Mouse (Mus musculus) spleen, postnatal 4 days (tissue): ENCODE results near the gene Eid2b.

Experiments
- DNase-seq, 2 experiments: peaks; one replicate each; pipeline ENCODE4 v3.0.0; 2022; ENCODE audit warnings: low spot score in 2 of 2

Eid2b gene

DNA sequence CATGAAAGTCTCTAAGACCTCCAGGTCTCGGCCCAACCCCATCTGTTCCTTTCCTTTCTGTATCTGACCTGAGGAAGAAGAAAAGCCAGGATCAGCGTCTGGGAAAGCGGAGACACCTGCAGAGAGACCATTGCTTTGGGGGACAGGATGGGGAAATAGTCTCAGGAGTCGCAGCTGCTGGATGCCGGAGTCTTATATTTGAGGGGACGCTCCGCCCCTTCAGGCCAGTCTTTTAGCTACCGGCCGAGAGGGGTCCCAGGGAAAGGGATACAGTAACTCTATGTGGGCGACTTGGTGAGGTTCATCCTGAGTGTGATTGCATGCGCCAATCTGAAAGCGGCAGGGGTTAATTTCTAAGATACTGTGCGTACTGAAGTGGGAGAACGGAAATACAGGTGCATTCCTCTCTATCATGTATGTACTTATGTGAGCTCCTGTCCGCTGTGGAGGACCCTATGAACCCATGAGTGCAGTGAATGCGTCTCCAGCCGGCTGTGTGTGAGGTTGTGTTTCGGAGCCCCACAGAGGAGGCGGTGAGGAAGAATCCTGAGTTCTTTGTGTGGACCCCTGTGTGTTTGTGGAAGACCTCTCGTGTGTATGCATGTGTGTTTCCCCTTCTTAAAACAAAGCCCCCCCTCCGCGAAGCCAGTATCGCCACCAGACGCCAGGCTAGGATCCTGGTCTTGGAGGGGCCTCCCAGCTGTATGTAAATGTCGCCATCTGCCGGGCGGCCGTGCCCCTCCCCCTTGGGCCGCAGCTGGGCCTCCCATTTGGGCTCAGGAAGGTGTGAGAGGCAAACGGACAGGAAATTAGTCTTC is 24.3 kb downstream of the Eid2b start, which contains the start of gene Dll3:
Gene Dll3 (minus strand): TSS at position 623 of the 818 bp plus-strand sequence.
- peak; percentile 56 to 79 for DNase-seq

DNA sequence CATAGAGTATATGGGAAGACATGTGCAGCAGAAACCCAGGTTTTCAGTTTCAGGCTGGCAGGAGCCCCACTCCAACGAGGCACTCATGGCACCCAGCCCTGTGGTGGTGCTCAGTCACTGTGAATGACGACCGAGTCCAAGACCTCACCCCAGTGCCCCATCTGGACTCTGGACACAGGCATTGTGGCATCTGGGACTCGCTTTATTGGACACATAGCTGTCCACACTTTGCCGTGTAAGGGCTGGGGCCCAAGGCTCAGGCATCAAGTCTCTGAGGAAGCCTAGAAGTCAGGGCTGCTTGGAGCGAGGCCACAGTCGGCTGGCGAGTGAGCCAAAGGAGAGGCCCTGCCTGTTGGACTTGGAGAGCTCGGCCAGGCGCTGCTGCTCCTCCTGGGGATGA is 28.1 kb downstream of the Eid2b start:
- no peak for DNase-seq

DNA sequence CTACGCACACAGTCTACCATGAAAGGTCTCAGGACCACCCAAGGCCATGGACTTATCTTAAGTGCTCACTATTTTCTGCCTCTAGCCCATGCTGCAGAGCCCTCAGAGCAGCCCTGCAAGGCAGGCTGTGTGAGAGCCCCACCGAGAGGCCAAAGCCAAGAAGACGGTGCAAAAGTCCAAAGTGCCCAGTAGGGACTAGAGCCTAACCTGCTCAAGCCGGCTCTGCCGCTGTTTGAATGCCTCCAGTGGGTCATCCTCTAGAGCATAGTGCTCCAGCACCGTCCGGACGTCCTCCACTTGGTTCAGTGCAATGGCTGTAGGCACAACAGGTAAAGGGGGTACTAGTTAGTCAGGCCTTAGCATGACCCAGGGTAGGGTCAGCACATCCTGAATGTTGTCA is 28.7 kb downstream of the Eid2b start:
- DNase-seq: no peak

DNA sequence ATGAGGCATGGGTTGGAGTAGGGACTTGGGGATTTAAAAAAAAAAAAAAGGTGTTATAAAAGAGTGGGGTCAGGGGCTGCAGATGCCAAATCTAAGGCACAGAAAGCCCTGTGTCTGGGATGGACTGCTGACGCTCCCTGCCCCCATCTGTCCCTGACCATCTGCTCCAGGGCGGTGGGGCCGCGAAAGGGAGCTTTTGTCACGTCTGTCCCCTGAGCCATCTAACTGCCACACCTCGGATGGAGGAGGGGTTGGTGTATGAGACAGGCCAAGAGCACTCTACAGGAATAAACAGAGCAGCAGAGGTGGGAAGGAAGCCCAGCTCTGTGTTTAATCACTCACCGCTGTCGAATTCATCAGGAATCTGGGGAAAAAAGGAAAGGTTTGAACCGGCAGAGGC is 32.2 kb downstream of the Eid2b start:
- no peak for DNase-seq

DNA sequence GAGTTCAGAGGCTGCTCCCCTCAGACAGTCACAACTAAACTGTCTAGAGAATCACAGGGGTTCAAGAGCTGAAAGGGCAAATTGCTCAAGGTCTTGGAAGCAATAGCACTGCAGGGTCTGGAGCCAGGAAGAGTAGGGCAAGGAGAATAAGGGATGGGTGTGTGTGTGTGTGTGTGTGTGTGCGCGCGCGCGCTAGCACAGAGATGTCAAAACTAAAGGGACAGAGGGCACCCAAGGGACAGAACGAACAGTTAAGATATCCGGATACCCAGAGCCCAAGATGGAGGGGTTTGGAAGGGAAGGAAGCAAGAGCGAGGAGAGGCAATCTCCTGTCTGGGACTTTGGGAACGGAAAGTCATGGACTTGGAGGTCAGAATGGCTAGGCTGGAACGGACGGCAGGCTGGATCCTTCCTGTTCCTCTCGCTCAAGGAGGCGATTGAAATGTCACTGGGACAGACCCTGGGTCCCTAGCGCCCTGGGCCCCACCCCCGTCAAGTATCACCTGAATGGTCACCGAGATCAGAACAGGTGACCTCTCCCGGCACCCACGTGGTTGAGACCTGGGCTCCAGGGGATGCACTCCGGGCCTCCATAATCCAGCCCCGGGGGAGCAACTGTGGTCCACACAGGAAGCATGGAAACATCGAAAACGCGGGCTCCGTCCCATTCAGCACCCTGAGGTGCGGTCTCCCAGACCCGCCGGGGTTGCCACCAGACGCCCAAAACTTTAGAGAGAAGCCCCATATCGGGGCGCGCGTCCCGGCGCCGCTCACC is 33.8 kb downstream of the Eid2b start:
- no peak for DNase-seq

DNA sequence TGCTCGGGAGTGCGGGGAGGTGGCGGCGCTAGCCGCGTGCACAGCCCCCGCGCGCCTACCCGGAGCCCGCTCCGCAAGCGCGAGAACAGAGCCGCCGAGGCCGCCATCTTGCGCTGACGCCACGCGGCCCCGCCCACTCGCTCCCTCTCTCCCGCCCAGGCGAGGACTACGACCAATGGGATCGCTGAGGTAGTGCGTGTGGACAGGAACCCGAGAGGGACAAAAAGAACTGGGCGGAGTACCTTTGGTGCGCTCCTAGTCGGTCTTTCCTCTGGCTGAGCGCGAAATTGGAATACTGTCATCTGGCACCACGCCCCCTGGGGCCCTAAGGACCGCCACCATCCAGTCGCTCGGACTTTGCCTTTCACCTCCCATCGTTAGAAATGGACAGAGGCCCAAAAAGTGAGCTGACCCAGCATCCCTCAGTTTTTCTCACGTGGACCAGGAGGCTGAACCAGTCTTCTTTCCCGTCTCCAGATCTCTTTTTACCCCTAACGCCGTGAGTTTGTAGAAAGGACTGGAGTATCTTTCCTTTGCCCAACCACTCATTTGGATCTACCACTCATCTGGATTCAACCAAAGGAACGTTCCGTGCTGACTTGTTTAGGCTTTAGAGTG is 34.5 kb downstream of the Eid2b start, which contains the start of gene Timm50:
Gene Timm50 (minus strand): TSS at position 147 of the 618 bp plus-strand sequence.
- peak; percentile 97 to 99 for DNase-seq

DNA sequence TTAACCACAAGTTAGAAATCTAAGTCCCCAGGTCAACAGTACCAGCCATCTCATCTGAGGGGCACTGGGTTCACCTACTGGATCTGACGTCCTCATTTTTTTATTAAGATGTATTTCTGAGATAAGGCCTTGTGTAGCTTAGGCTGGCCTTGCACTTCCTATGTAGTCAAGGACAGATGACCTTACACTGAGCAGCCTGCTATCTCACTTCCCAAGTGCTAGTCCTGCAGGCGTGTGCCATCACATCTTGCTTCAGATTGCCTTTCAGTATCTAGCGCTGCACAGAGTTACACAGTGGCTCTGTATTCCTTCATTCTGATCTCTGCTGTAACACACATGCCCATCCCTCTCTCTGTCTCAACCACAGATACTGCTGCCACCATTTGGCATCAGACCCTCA is 40.5 kb downstream of the Eid2b start:
- DNase-seq: no peak

DNA sequence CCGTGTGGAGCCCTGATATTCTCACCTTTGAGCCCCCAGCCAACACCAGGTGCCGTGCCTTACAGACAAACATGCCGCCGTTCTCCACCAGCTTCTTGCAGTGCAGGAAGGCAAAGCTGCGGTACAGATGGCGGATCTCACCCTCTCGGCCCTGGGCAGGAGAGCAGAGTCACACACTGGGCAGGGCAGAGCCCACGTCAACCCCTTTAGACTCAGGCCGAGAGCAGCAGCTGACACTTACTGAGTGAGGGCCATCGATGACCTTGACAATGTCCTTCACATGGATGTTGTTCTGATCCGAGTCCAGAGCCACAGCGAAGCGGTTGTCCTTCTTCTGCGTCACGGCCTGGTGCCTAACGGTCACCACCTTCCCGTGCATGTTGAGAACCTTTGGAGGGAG is 41.2 kb downstream of the Eid2b start:
- no peak for DNase-seq

DNA sequence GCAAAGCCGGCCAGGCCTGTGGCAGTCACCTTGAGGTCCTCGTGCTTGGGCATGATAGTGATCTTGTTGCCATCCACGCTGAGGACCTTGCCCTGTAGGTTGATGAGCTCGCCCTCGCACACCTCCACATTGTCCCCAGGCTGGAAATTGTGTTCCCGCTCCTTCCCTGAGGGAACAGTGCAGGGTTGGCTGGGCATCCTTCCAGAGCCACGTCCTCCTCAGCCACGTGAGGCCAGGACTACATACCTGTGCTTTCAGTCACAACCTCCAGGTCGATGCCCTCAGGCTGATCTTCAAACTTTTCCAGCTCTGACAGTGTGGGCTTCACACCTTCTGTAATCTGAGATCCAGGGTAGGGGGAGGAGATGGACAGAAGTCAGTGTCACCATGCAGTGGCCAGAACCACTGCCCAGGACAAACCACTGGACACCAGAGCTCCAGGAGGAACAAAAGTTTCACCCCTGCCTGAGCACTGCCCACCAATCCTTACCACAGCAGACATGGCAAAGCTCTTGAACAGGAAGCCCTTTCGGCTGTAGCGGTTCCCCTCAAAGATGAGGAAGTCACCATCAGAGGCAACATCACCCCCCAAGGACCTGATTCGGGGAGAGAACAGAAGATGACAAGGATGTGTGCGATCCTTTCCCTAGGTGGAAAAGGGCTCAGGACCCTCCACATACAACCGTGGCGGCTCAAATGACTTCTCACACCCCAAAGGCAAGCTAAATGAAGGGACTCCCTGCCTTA is 44.6 kb downstream of the Eid2b start:
- DNase-seq: no peak

DNA sequence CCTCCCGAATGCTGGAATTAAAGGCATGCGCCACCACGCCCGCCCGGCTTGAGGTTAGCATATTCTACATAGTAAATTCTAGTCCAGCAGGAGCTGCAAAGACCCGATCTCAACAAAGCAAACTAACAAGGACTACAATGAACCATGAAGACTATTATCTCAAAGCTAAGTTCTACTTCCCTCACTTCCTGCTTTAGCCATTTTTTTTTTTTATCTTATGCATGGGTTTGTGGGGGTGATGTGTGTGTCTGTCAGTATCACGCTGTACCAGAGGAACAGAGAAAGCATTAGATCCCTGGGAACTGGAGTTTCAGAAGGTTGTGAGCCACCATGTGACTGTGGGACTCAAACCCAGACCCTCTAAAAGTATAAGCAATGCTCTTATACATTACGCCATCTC is 47.8 kb downstream of the Eid2b start:
- DNase-seq: no peak

DNA sequence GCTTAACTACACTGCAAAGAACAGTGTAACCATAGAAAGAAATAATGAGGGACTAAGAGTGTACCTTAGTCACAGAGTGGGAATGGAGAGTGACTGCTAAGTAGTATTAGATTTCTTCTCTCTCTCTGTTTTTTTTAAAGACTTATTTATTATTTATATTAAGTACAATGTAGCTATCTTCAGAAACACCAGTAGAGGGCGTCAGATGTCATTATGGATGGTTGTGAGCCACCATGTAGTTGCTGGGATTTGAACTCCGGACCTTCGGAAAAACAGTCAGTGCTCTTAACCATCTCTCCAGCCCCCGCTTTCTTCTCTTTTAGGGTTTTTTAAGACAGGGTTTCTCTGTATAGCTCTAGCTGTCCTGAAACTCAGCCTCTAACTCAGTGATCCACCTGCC is 48.9 kb downstream of the Eid2b start:
- DNase-seq: no peak

DNA sequence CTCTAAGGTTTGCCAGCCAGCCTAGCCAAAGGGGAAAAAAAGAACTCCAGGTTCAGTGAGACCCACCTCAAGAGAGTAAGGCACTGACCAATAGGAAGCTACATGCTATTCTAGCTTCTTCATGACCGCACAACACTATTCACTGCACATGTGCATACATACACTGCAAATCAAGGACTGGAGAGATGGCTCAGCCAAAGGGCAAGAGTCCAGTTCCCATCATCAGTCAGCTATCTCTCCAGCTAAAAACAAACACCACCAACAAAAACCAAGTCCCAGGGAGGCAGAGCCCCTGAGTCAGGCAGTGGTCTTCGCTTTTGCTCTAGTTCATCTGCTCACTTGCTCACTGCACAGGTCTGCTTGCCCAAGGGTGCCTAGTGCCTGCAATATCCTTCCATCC is 50.7 kb downstream of the Eid2b start:
- DNase-seq: no peak
